Mouse (Mus musculus) kidney, adult 18-20 months (tissue): ENCODE data around the gene Ulk1.
"Not testable (repeated sequence)": the region's sequence is repeated elsewhere in the genome, so short reads cannot be mapped to it uniquely, and the experiment has no call there.

Experiments
- DNase-seq: peaks from one replicate; pipeline ENCODE4 v3.0.0; 2021

The Ulk1 gene

DNA sequence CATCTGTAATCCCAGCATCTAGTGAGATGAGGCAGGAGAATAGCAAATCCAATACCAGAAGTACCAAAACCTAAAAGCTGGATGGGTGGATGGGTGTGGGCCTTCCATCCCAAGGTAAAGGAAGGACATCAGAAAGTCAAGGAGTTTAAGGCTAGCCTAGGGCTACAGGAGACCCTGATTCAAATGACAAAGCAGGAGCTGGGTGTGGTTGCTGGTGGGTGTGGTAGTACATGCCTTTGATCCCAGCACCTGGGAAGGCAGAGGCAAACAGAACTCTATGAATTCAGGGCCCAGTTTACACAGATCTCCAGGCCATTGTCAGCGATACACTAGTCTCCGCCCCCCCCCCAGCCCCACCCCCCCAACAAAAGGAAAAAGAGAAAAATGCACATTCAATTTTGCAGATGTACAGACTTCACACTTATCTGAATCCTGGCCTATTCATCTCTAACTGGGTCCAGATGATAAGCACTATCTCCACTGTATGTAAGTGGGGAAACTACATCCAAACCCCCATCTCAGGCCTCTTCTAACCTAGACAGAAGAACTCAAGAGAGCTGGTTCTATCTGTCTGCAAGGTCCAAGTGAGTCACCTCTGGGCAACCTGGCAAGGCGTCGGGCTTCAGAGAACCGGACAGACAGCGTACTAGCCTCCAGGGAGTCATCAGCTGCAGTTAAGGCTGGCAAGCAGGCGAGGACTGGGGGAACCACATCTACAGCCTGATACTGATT lies 5.7 kb downstream of the Ulk1 start:
- no peak for DNase-seq

- DNase-seq: no peak
Measured at GRCm38 (mm10) chr5:110802809-110803208, 7.1 kb downstream of the Ulk1 start.

GRCm38 (mm10) chr5:110802186-110802585 lies 7.7 kb downstream of the Ulk1 start:
- DNase-seq: no peak

DNA sequence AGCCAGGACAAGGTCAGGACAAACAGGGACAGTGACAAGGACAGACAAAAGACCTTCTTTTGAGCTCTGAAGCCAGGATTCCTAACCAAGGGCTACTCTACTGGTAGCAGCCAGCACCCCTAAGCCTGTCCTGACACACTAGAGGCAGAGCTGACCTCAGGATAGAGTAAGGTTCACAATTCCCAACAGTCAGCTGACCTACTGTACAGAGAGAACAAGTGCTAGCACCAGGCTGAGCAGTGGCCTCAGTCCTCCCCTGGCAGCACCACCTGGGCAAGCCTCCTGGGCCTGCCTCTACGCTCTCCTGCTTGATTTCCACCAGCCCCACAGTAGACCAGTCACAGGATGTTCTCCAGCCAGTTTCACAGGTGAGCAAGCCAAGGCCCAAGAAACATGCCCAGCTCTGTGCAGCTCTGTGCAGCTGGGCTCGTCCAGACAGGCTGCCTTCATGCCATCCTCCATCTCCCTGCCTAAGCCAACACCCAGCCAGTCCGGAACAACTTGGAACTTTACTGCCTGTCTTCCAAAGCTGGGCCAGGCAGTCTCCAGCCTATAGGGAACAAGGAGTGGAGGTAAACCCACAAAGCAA lies 8.8 kb downstream of the Ulk1 start:
- no peak for DNase-seq

GRCm38 (mm10) chr5:110797696-110798095 lies 12.2 kb downstream of the Ulk1 start:
- peak; percentile 63 for DNase-seq

DNA sequence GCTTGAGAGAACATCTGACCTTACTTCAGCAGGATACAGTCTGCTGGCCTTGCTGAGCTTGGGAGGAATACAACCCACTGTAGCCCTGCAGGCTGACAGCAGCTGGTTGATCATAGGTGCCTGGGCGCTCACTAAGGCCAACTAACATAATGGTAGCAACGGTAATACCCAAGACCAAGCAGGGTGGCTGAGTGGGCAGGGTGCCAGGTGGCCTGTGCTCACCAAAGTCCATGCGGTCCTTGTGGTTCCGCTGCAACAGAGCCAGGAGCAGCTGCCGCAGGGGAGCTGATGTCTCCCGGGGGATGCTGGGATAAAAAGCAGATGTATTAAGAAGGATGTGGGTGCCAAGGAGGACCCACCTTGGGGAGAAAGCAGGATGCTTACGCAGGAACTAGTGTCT lies 15.5 kb downstream of the Ulk1 start:
- DNase-seq: peak; percentile 62

- peak; percentile 38 for DNase-seq
Measured at GRCm38 (mm10) chr5:110788684-110789083, 21.2 kb downstream of the Ulk1 start.

DNA sequence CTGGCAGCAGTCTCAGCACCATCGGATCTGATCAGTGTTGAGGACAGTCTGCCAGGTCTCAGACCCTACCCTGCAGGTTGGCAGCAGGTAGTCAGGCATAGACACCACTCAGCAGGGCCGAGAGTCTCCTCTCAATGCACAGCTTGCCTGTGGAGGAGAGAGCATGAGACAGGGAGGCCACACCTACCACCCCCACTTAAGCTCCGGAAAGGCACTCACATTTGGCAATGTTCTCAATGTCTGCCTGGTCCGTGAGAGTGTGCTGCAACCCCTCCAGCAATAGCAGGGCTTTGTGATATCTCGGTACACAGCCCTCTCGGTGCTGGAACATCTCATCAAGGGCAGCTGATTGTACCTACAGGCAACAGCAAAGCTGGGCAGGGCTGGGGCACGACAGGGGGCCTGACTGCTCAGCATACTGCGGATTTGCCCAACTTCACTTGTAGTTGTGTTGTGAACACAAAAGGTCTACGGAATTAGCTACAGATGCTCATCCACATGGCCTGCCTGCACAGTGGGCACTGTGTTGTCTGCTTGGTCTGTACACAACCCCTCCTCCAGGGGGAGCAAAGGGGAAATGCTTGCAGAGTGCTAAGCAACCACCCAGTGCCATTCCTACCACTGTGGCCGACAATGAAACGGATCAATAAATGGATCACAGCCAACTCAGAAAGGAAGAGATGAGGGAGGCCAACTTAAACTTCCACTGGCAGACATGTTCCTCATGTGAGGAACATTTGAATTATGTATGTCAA lies 23.6 kb downstream of the Ulk1 start:
- DNase-seq: no peak

- no peak for DNase-seq
Measured at GRCm38 (mm10) chr5:110783150-110783549, 26.7 kb downstream of the Ulk1 start.

- no peak for DNase-seq
Measured at GRCm38 (mm10) chr5:110781529-110782238, 28.2 kb downstream of the Ulk1 start.

- no peak for DNase-seq
Measured at GRCm38 (mm10) chr5:110780761-110781528, 29.0 kb downstream of the Ulk1 start.

GRCm38 (mm10) chr5:110779998-110780760 lies 29.7 kb downstream of the Ulk1 start, which contains the start of gene Pus1:
TSS of gene Pus1 (minus strand) at chr5:110780659.
- peak; percentile 96 for DNase-seq

- no peak for DNase-seq
Measured at GRCm38 (mm10) chr5:110779276-110779997, 30.5 kb downstream of the Ulk1 start.

- DNase-seq: no peak
Measured at GRCm38 (mm10) chr5:110778263-110778662, 31.6 kb downstream of the Ulk1 start.

GRCm38 (mm10) chr5:110776141-110776540 lies 33.8 kb downstream of the Ulk1 start:
- no peak for DNase-seq

- DNase-seq: no peak
Measured at GRCm38 (mm10) chr5:110774511-110774910, 35.4 kb downstream of the Ulk1 start.

DNA sequence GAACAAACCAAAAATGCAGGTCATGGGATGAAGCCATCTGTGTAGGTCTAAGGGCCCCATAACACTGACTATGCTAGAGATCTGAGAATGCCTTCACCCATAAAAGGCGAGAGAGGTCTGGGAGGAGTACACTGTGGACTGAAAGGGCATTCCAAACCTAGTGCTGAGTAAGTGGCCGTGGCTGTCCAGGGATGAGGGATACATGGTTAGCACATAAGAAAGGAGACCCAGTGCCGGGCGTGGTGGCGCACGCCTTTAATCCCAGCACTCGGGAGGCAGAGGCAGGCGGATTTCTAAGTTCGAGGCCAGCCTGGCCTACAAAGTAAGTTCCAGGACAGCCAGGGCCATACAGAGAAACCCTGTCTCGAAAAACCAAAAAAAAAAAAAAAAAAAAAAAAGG lies 37.0 kb downstream of the Ulk1 start:
- not testable (repeated sequence) for DNase-seq

DNA sequence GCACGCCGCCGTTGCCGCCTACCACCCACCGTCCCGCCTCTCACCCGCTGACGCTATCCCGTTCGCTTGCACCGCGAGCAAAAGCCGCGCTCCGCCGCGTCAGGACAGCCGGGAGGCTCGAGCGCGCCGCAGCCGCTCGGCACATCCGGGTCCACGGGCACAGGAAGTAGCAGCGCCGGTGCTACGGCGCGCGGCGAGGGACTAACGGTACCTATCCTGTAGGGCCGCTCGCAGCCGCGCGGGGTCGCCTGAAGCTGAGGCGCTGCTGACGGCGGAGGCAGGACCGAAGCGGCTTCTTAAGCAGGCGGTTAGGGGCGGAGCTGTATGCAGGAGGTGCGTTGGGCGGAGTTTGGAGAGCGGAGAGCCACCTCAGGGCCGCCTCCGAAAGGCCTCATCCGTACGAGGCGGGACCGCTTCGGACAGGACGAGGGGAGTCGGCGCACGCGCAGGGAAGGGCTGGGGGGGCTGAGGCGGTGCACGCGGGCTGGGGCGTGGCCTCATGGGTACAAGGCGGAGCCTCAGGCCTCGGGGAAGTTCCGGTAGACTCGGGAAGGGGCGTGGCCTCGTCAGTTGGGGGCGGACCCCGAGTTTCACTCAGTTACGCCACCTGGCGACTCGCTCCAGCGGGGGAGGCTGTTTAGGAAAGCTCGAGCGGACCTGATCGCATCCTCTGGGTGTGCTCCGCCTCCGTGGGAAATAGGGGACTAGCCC lies 39.3 kb downstream of the Ulk1 start, which contains the start of gene Ep400:
TSS of gene Ep400 (minus strand) at position 270 of the 711 bp plus-strand sequence.
- DNase-seq: peak; percentile 100

DNA sequence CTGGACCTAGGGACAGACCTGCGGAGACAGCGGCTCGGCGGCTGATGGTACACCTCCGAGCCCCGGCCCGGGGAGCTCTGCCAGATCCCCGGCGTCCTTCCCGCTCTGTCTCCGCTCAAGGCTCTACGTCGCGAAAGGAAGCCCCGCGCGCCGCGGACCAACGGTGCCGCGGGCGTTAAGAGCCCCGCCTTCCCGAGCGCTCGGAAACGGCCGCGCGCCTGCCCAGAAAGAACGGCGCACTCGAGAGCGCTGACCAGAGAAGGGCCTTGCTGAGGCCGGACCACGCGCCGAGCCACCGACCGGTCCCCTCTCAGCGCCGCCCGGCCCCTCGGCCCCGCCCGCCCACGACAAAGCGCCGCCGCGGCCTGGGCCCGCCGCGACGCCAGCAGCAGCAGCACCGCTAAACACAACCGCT lies 39.9 kb downstream of the Ulk1 start:
- no peak for DNase-seq

- no peak for DNase-seq
Measured at GRCm38 (mm10) chr5:110769272-110769671, 40.6 kb downstream of the Ulk1 start.
